Mouse (Mus musculus) heart, postnatal 0 days (tissue): ENCODE measurements around the gene T. TPM values are rescaled to one million over a fixed set of nuclear protein-coding genes. Genes with fewer than 3 reads are reported as not detected.

Experiments used
- ATAC-seq: fragments of 200-750 bp; cut with Nextera tagmentation; 2 replicates; pipeline ENCODE4 v1.8.0; 2017; ENCODE audit warnings: low read depth, moderate number of reproducible peaks, moderate library complexity; ENCODE audit not compliant: insufficient read depth
- DNase-seq: peaks from one replicate; pipeline ENCODE4 v3.0.0-alpha.2; 2016; ENCODE audit warnings: low spot score
- H3K27ac ChIP-seq: fragments of 300-500 bp; sonication (generic); 2 replicates; pipeline ENCODE4 v1.5.1; 2014; ENCODE audit warnings: low read depth, mild to moderate bottlenecking
- H3K27me3 ChIP-seq: fragments of 300-500 bp; sonication (generic); 2 replicates; pipeline ENCODE4 v1.6.1; 2014; ENCODE audit warnings: low read length, mixed read lengths; ENCODE audit not compliant: control insufficient read depth, insufficient read depth
- H3K36me3 ChIP-seq: fragments of 300-500 bp; sonication (generic); replicated peaks from 2 replicates; pipeline ENCODE4 v1.6.1; 2014; ENCODE audit warnings: low read length, mixed read lengths; ENCODE audit not compliant: control insufficient read depth, insufficient read depth
- H3K4me1 ChIP-seq: fragments of 300-500 bp; sonication (generic); 2 replicates; pipeline ENCODE4 v1.6.1; 2014; ENCODE audit warnings: antibody characterized with exemption; ENCODE audit not compliant: control insufficient read depth, insufficient read depth
- H3K4me2 ChIP-seq: fragments of 300-500 bp; sonication (generic); 2 replicates; pipeline ENCODE4 v1.6.1; 2014; ENCODE audit warnings: low read depth, mild to moderate bottlenecking, low read length, moderate library complexity
- H3K4me3 ChIP-seq: fragments of 300-500 bp; sonication (generic); 2 replicates; pipeline ENCODE4 v1.5.1; 2014; ENCODE audit warnings: low read depth, low read length
- H3K9ac ChIP-seq: fragments of 300-500 bp; sonication (generic); replicated peaks from 2 replicates; pipeline ENCODE4 v1.6.1; 2014; ENCODE audit warnings: low read depth, low read length, mixed read lengths
- H3K9me3 ChIP-seq: fragments of 300-500 bp; sonication (generic); replicated peaks from 2 replicates; pipeline ENCODE4 v1.6.1; 2016; ENCODE audit warnings: low read length; ENCODE audit not compliant: control insufficient read depth
- CTCF ChIP-seq: IDR thresholded peaks from 2 replicates; pipeline ENCODE4 v1.5.1; 2016; ENCODE audit warnings: antibody characterized with exemption, control low read depth, low read depth
- EP300 ChIP-seq: IDR thresholded peaks from 2 replicates; pipeline ENCODE4 v1.6.1; 2016; ENCODE audit warnings: antibody characterized with exemption, low read depth
- WGBS: fragments of 180-500 bp; shearing (Covaris S2); extraction: QIAGEN DNeasy Blood & Tissue Kit; methylation state at CpG from one replicate; pipeline ENCODE4 v1.1.7; 2014; 5-methylcytosine and 5-hydroxymethylcytosine counted together
- polyA plus RNA-seq: library from polyadenylated mRNA; unstranded; fragments of >200 nt; fragmentation: Nextera tagmentation; extraction: Ambion mirVana; gene quantifications from 2 replicates; pipeline ENCODE4 v1.2.1, GENCODE M21; 2015
- total RNA-seq: library from RNA; depleted of rRNA; stranded (reverse); fragments of >200 nt; gene quantifications from 2 replicates; pipeline ENCODE4 v1.2.3, GENCODE M21; 2014; ENCODE audit warnings: low replicate concordance

The T gene
- total and polyA plus RNA-seq, 2 experiments from 2014 or later = 0.12 TPM; not detected in 1

- H3K4me3 ChIP-seq = no peak overlapping the region
- no peaks in the 10 kb centered on the region for H3K36me3 ChIP-seq
- no peak overlapping the region for H3K4me2 ChIP-seq
- no peak for ATAC-seq
- WGBS = 14% methylated on average over 16 of the region's 16 CpGs
- no peak for DNase-seq
- H3K4me1 ChIP-seq = no peaks in the 10 kb centered on the region
- TF ChIP-seq EP300 = no peak
- TF ChIP-seq CTCF = no peak
- H3K9ac ChIP-seq = no peak overlapping the region
- H3K27ac ChIP-seq = no peak overlapping the region
- no peaks in the 10 kb centered on the region for H3K27me3 ChIP-seq
- H3K9me3 ChIP-seq = no peaks in the 10 kb centered on the region
Measured at GRCm38 (mm10) chr17:8408589-8409295, 25.5 kb upstream of the T start.

DNA sequence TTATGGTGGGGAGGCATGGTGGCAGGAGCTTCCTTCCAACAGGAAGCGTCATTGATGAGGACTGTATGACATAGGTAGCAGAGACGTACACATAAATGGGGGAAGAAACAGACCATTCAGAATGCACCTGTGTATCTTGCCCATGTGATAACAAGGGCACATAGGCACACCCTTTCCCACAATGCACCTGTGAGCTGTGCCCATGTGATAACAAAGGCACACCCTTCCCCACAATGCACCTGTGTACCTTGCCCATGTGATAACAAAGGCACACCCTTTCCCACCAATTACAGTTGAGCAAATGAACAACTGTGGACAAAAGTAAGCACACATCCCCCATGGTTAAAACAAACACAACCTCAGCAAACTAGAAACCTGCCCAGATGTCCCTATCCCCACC, 23.9 kb upstream of the T start:
- Histone ChIP-seq H3K4me1 (no peaks in the 10 kb centered on the region), H3K4me2 (no peak overlapping the region), H3K4me3 (no peak overlapping the region), H3K27ac (no peak overlapping the region), H3K9ac (no peak overlapping the region), H3K36me3 (no peaks in the 10 kb centered on the region), H3K27me3 (no peaks in the 10 kb centered on the region), H3K9me3 (no peaks in the 10 kb centered on the region)
- TF ChIP-seq CTCF (no peak), EP300 (no peak)
- DNase-seq (no peak), ATAC-seq (no peak)
- 67% methylated on average over 2 of the region's 2 CpGs for WGBS

DNA sequence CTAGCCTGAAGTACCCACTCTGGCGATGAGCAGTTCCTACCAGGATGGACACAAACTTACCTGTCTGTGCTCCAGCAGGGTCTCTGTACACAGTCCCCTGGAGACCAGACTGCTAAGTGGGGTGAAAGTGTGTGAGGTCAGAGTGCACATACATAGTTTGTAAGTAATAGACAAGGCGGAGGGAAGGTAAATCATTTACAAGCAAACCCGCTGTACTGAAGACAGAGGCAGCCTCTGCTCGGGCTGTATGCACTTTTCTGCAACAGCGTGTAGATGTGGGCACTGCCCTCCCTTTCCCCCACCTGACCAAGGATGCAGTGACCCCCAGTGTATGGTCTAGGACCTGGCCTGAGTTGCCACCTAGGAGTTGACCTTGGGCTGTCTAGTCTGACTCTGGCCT, 20.6 kb upstream of the T start:
- no peak overlapping the region for H3K27ac ChIP-seq
- no peaks in the 10 kb centered on the region for H3K9me3 ChIP-seq
- H3K4me1 ChIP-seq = peaks cover 11% of the 10 kb centered on the region
- H3K4me3 ChIP-seq = no peak overlapping the region
- WGBS = 78% methylated on average over 5 of the region's 5 CpGs
- DNase-seq (no peak), ATAC-seq (no peak)
- H3K9ac ChIP-seq = no peak overlapping the region
- TF ChIP-seq CTCF (no peak), EP300 (no peak)
- H3K36me3 ChIP-seq = no peaks in the 10 kb centered on the region
- no peak overlapping the region for H3K4me2 ChIP-seq
- no peaks in the 10 kb centered on the region for H3K27me3 ChIP-seq

GRCm38 (mm10) chr17:8415533-8415932, 18.7 kb upstream of the T start:
- DNase-seq (no peak), ATAC-seq (no peak)
- H3K9me3 ChIP-seq = no peaks in the 10 kb centered on the region
- peak overlapping the region; percentile 88 for H3K27ac ChIP-seq
- H3K4me3 ChIP-seq = no peak overlapping the region
- TF ChIP-seq EP300 (no peak), CTCF (no peak)
- WGBS = 30% methylated on average over 8 of the region's 8 CpGs
- H3K9ac ChIP-seq = 0 out of 2 replicates have a peak overlapping the region, but pooled peaks have one; percentile 15
- H3K4me1 ChIP-seq = peaks cover 11% of the 10 kb centered on the region
- H3K4me2 ChIP-seq = no peak overlapping the region
- no peaks in the 10 kb centered on the region for H3K27me3 ChIP-seq
- H3K36me3 ChIP-seq = no peaks in the 10 kb centered on the region

- peak; percentile 94 for TF ChIP-seq EP300
- no peak; the same call in 1 of the 2 replicates for TF ChIP-seq CTCF
- WGBS = 22% methylated on average over 8 of the region's 8 CpGs
Measured at GRCm38 (mm10) chr17:8416865-8417264, 17.4 kb upstream of the T start.

DNA sequence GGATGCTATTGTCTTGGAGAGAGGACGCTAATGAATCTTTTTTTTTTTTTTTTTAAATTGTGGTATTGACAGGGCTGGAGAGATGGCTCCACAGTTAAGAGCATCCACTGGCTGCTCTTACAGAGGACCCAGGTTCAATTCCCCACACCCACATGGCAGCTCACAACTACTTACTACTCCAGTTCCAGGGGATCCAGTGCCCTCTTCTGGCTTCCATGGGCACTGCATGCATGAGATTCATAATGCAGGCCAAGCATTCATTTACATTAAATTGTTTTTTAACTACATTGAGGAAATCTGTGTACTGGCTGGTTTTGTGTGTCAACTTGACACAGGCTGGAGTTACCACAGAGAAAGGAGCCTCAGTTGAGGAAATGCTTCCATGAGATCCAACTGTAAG, 13.5 kb upstream of the T start:
- Histone ChIP-seq H3K27ac (no peak overlapping the region), H3K4me1 (peaks cover 10% of the 10 kb centered on the region), H3K4me3 (no peak overlapping the region), H3K36me3 (no peaks in the 10 kb centered on the region), H3K27me3 (no peaks in the 10 kb centered on the region), H3K9ac (no peak overlapping the region), H3K9me3 (0 out of 2 replicates have a peak, but pooled peaks cover under 1% of the 10 kb centered on the region), H3K4me2 (no peak overlapping the region)
- DNase-seq (no peak), ATAC-seq (no peak)
- WGBS = 91% methylated on average over 1 of the region's 1 CpGs
- TF ChIP-seq CTCF (peak; percentile 34), EP300 (no peak)

More at GRCm38 (mm10) chr17:8416865-8417264, 17.4 kb upstream of the T start:
- Histone ChIP-seq H3K36me3 (no peaks in the 10 kb centered on the region), H3K27me3 (no peaks in the 10 kb centered on the region), H3K4me2 (0 out of 2 replicates have a peak overlapping the region, but pooled peaks have one; percentile 6), H3K9me3 (no peaks in the 10 kb centered on the region), H3K4me3 (no peak overlapping the region), H3K4me1 (peaks cover 11% of the 10 kb centered on the region), H3K27ac (peak overlapping the region; percentile 88), H3K9ac (no peak overlapping the region)
- ATAC-seq (peak; percentile 99), DNase-seq (peak; percentile 93)
